ENCODE assay signal across 20 mouse cellular contexts in genomic region chr5:28689136-28689535, GRCm38 (mm10).
DNase-seq lines count a peak whose midpoint lies in the region; ATAC-seq and TF ChIP-seq lines count a peak whose summit lies in the region.
"Had no signal": no experiment of that assay in that cellular context is flagged by ENCODE, and none has a peak within 500 bp of the region (broad histone marks: within the 10 kb centered on the region; RNA-seq: fewer than 3 reads in every experiment).

No protein-coding gene starts in this region.

- H3K27ac ChIP-seq in small intestine, adult 2 months (ENCODE audit: insufficient read depth, low read depth, low read length) = peak overlapping the region; percentile 54
- H3K27ac ChIP-seq: embryonic facial prominence, embryonic 13.5 days; forebrain, embryonic 12.5 days; heart, embryonic 10.5 days; hindbrain, embryonic 12.5 days had no signal

- H3K4me3 ChIP-seq in small intestine, adult 2 months (ENCODE audit: low read depth, low read length) = no peak overlapping the region
- H3K4me3 ChIP-seq: embryonic facial prominence, embryonic 13.5 days; forebrain, embryonic 12.5 days; heart, embryonic 10.5 days; hindbrain, embryonic 12.5 days had no signal

- H3K4me1 ChIP-seq in small intestine, adult 2 months (ENCODE audit: control insufficient read depth, insufficient read depth, insufficient read length, low read length) = peaks cover 11% of the 10 kb centered on the region; the same call in 1 of the 2 replicates
- H3K4me1 ChIP-seq: embryonic facial prominence, embryonic 13.5 days; forebrain, embryonic 12.5 days; heart, embryonic 10.5 days had no signal

- WGBS in small intestine, adult 2 months = 20% methylated on average over 3 of the region's 3 CpGs

- H3K27me3 ChIP-seq in small intestine, adult 2 months (ENCODE audit: control insufficient read depth, insufficient read depth, low read length) = no peaks in the 10 kb centered on the region
- H3K27me3 ChIP-seq: embryonic facial prominence, embryonic 13.5 days; forebrain, embryonic 12.5 days; hindbrain, embryonic 12.5 days had no signal

- no peaks in the 10 kb centered on the region for H3K36me3 ChIP-seq in small intestine, adult 2 months (ENCODE audit: control insufficient read depth, insufficient read depth, low read length)
- H3K36me3 ChIP-seq: embryonic facial prominence, embryonic 13.5 days; forebrain, embryonic 12.5 days; G1E; heart, embryonic 10.5 days; hindbrain, embryonic 12.5 days had no signal

- DNase-seq in heart, adult 11 months = peak; percentile 73
- DNase-seq in heart, adult 9 months (ENCODE audit: low spot score in 2 of 2) = no peak
- DNase-seq in urinary bladder, postnatal 36 days (ENCODE audit: low spot score in 2 of 2) = peak; percentile 17 to 28
- DNase-seq in urinary bladder, postnatal 25 days (ENCODE audit: low spot score) = no peak
- no peak for DNase-seq in thymus, postnatal 14 days
- DNase-seq: adrenal gland, adult 8-10 months; B cell, adult 2 months; forebrain, postnatal 0 days; gastrocnemius, postnatal 14 days; heart, postnatal 10 days; heart, postnatal 4 days had no signal

- no peak for ATAC-seq in cerebellum, adult (ENCODE audit: insufficient number of reproducible peaks, low FRiP score, low TSS enrichment)
- ATAC-seq: CD4-positive, CD25-positive, alpha-beta regulatory T cell, adult 4 months; forebrain, postnatal 0 days; hindbrain, embryonic 16.5 days had no signal

- no peak for TF ChIP-seq POLR2A in small intestine, adult 2 months (IDR thresholded peaks at IDR 0.05; ENCODE audit: low read depth, low read length)

- TF ChIP-seq CTCF in small intestine, adult 2 months (IDR thresholded peaks at IDR 0.05; ENCODE audit: extremely low read depth, insufficient read length, insufficient replicate concordance, low read depth, low read length) = no peak

Comparison
In these comparisons a context has a peak if more than half of its experiments do, and no peak if none do; other contexts are left out.
1. DNase-seq: peak in heart, adult 11 months (single experiment) and urinary bladder, postnatal 36 days (2 of 2); none in heart, adult 9 months (0 of 2), urinary bladder, postnatal 25 days (single experiment) and thymus, postnatal 14 days (single experiment).